Mouse (Mus musculus) limb, embryonic 12.5 days (tissue): Measurements from ENCODE around the gene Gbp5. TPM values are rescaled to one million over a fixed set of nuclear protein-coding genes. Genes with fewer than 3 reads are reported as not detected.

Source experiments
- ATAC-seq: fragments of 200-750 bp; cut with Nextera tagmentation; 2 replicates; pipeline ENCODE4 v1.8.0; 2017; ENCODE audit warnings: low read depth, moderate TSS enrichment; ENCODE audit not compliant: insufficient number of reproducible peaks, insufficient read depth, low FRiP score, low TSS enrichment
- H3K27ac ChIP-seq: fragments of 300-500 bp; sonication (generic); 2 replicates; pipeline ENCODE4 v1.5.1; 2016; ENCODE audit warnings: mild to moderate bottlenecking, moderate library complexity
- H3K27me3 ChIP-seq: fragments of 300-500 bp; sonication (generic); 2 replicates; pipeline ENCODE4 v1.6.1; 2016; ENCODE audit warnings: mild to moderate bottlenecking, moderate library complexity
- H3K36me3 ChIP-seq: fragments of 300-500 bp; sonication (generic); 2 replicates; pipeline ENCODE4 v1.6.1; 2016; ENCODE audit warnings: mild to moderate bottlenecking, moderate library complexity
- H3K4me1 ChIP-seq: fragments of 300-500 bp; sonication (generic); replicated peaks from 2 replicates; pipeline ENCODE4 v1.6.1; 2016
- H3K4me2 ChIP-seq: fragments of 300-500 bp; sonication (generic); 2 replicates; pipeline ENCODE4 v1.6.1; 2016; ENCODE audit warnings: mild to moderate bottlenecking, moderate library complexity
- H3K4me3 ChIP-seq: fragments of 300-500 bp; sonication (generic); replicated peaks from 2 replicates; pipeline ENCODE4 v1.5.1; 2016; ENCODE audit warnings: mild to moderate bottlenecking
- H3K9ac ChIP-seq: fragments of 300-500 bp; sonication (generic); replicated peaks from 2 replicates; pipeline ENCODE4 v1.6.1; 2016; ENCODE audit warnings: mild to moderate bottlenecking, moderate library complexity
- H3K9me3 ChIP-seq: fragments of 300-500 bp; sonication (generic); 2 replicates; pipeline ENCODE4 v1.6.1; 2016; ENCODE audit warnings: mild to moderate bottlenecking, moderate library complexity
- WGBS: fragments of 180-500 bp; shearing (Covaris S2); methylation state at CpG from one replicate; pipeline ENCODE4 v1.1.7; 2016; 5-methylcytosine and 5-hydroxymethylcytosine counted together
- polyA plus RNA-seq: library from polyadenylated mRNA; unstranded; fragments of >200 nt; fragmentation: Nextera tagmentation; extraction: Ambion mirVana; gene quantifications from 2 replicates; pipeline ENCODE4 v1.2.1, GENCODE M21; 2016

Gbp5 gene
- not detected in 2 replicates for polyA plus RNA-seq

- H3K36me3 ChIP-seq = no peaks in the 10 kb centered on the region
- H3K9me3 ChIP-seq = no peaks in the 10 kb centered on the region
- no peak within 1 kb of the TSS for H3K9ac ChIP-seq
- no peak within 1 kb of the TSS for H3K27ac ChIP-seq
- no peak within 1 kb of the TSS for H3K4me3 ChIP-seq
- WGBS = 81% methylated on average over 6 of the region's 6 CpGs
- no peaks in the 10 kb centered on the region for H3K4me1 ChIP-seq
- H3K27me3 ChIP-seq = 0 out of 2 replicates have a peak, but pooled peaks cover 6% of the 10 kb centered on the region
- no peak within 1 kb of the TSS for H3K4me2 ChIP-seq
- no peak for ATAC-seq
Observed at GRCm38 (mm10) chr3:142493536-142494061, at the start of gene Gbp5. Gene Gbp5 (plus strand): TSS chr3:142493978.

- H3K4me1 ChIP-seq = no peaks in the 10 kb centered on the region
- no peaks in the 10 kb centered on the region for H3K9me3 ChIP-seq
- H3K9ac ChIP-seq = no peak overlapping the region
- H3K4me2 ChIP-seq = no peak overlapping the region
- WGBS = 86% methylated on average over 7 of the region's 7 CpGs
- no peak overlapping the region for H3K27ac ChIP-seq
- no peak overlapping the region for H3K4me3 ChIP-seq
- no peak for ATAC-seq
- peaks cover 7% of the 10 kb centered on the region for H3K27me3 ChIP-seq
- no peaks in the 10 kb centered on the region for H3K36me3 ChIP-seq
Observed at GRCm38 (mm10) chr3:142454198-142454597, 39.6 kb upstream of the Gbp5 start.

GRCm38 (mm10) chr3:142459241-142459640 lies 34.5 kb upstream of the Gbp5 start:
- 59% methylated on average over 7 of the region's 7 CpGs for WGBS
- Histone ChIP-seq H3K36me3 (no peaks in the 10 kb centered on the region), H3K4me1 (peaks cover 15% of the 10 kb centered on the region), H3K9ac (no peak overlapping the region), H3K27me3 (peaks cover 23% of the 10 kb centered on the region), H3K27ac (no peak overlapping the region), H3K9me3 (no peaks in the 10 kb centered on the region), H3K4me2 (no peak overlapping the region), H3K4me3 (no peak overlapping the region)
- ATAC-seq = no peak

GRCm38 (mm10) chr3:142462764-142463751 lies 30.7 kb upstream of the Gbp5 start:
- H3K4me3 ChIP-seq = no peak overlapping the region
- no peak overlapping the region for H3K4me2 ChIP-seq
- WGBS = 82% methylated on average over 25 of the region's 25 CpGs
- H3K9ac ChIP-seq = no peak overlapping the region
- H3K4me1 ChIP-seq = peaks cover 33% of the 10 kb centered on the region
- H3K9me3 ChIP-seq = no peaks in the 10 kb centered on the region
- ATAC-seq = no peak; the same call in 1 of the 2 replicates
- H3K27me3 ChIP-seq = peaks cover 29% of the 10 kb centered on the region
- H3K27ac ChIP-seq = no peak overlapping the region
- H3K36me3 ChIP-seq = no peaks in the 10 kb centered on the region

GRCm38 (mm10) chr3:142474349-142474983 lies 19.3 kb upstream of the Gbp5 start:
- Histone ChIP-seq H3K4me1 (no peaks in the 10 kb centered on the region; the same call in 1 of the 2 replicates), H3K27ac (no peak overlapping the region), H3K4me3 (no peak overlapping the region), H3K9me3 (no peaks in the 10 kb centered on the region), H3K9ac (no peak overlapping the region), H3K36me3 (no peaks in the 10 kb centered on the region), H3K4me2 (peak overlapping the region; percentile 41), H3K27me3 (peaks cover 25% of the 10 kb centered on the region)
- ATAC-seq = peak; percentile 71; the same call in 1 of the 2 replicates
- 19% methylated on average over 11 of the region's 11 CpGs for WGBS

- Histone ChIP-seq H3K4me2 (no peak overlapping the region), H3K4me1 (no peaks in the 10 kb centered on the region; the same call in 1 of the 2 replicates), H3K9me3 (0 out of 2 replicates have a peak, but pooled peaks cover 3% of the 10 kb centered on the region), H3K4me3 (no peak overlapping the region), H3K9ac (no peak overlapping the region), H3K27ac (no peak overlapping the region), H3K36me3 (no peaks in the 10 kb centered on the region), H3K27me3 (peaks cover 19% of the 10 kb centered on the region)
- ATAC-seq = no peak
- WGBS = 21% methylated on average over 4 of the region's 4 CpGs
Observed at GRCm38 (mm10) chr3:142475913-142476312, 17.9 kb upstream of the Gbp5 start.

DNA sequence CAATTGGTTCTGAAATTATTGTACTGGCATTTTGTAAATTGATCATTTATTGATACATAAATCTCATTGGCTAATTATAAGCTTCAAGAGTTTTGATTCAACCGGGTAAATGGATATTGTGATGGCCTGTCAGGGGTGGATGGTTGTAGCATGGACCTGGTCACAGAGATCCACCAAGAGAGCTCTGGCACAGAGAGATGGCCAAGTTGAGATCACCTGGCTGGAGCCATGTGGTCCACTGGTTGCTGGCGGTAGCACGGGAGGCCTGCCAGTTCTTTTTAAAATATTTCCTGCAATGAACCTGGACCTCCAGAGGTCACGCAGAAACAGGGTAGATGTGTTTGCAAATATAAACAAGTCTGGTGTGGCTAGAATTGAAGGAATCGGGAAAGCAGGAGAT lies 15.9 kb upstream of the Gbp5 start:
- ATAC-seq = no peak
- Histone ChIP-seq H3K9ac (no peak overlapping the region), H3K4me1 (no peaks in the 10 kb centered on the region; the same call in 1 of the 2 replicates), H3K27me3 (peaks cover 14% of the 10 kb centered on the region), H3K27ac (no peak overlapping the region), H3K4me3 (no peak overlapping the region), H3K9me3 (0 out of 2 replicates have a peak, but pooled peaks cover 4% of the 10 kb centered on the region), H3K36me3 (no peaks in the 10 kb centered on the region), H3K4me2 (no peak overlapping the region)
- 81% methylated on average over 5 of the region's 5 CpGs for WGBS

GRCm38 (mm10) chr3:142478360-142478759 lies 15.4 kb upstream of the Gbp5 start:
- Histone ChIP-seq H3K27me3 (peaks cover 9% of the 10 kb centered on the region), H3K36me3 (no peaks in the 10 kb centered on the region)
- 90% methylated on average over 1 of the region's 1 CpGs for WGBS

GRCm38 (mm10) chr3:142490465-142490864 lies 3.3 kb upstream of the Gbp5 start:
- H3K27me3 ChIP-seq = 0 out of 2 replicates have a peak, but pooled peaks cover 4% of the 10 kb centered on the region
- H3K9ac ChIP-seq = no peak overlapping the region
- no peak overlapping the region for H3K4me3 ChIP-seq
- no peaks in the 10 kb centered on the region for H3K36me3 ChIP-seq
- no peaks in the 10 kb centered on the region for H3K4me1 ChIP-seq
- no peaks in the 10 kb centered on the region for H3K9me3 ChIP-seq
- WGBS = 79% methylated on average over 1 of the region's 1 CpGs
- no peak overlapping the region for H3K27ac ChIP-seq
- ATAC-seq = no peak
- H3K4me2 ChIP-seq = no peak overlapping the region

More at GRCm38 (mm10) chr3:142478360-142478759, 15.4 kb upstream of the Gbp5 start:
- no peak overlapping the region for H3K27ac ChIP-seq
- ATAC-seq = no peak
- no peak overlapping the region for H3K9ac ChIP-seq
- H3K9me3 ChIP-seq = 0 out of 2 replicates have a peak, but pooled peaks cover 4% of the 10 kb centered on the region
- H3K4me3 ChIP-seq = no peak overlapping the region
- H3K4me1 ChIP-seq = no peaks in the 10 kb centered on the region; the same call in 1 of the 2 replicates
- no peak overlapping the region for H3K4me2 ChIP-seq

DNA sequence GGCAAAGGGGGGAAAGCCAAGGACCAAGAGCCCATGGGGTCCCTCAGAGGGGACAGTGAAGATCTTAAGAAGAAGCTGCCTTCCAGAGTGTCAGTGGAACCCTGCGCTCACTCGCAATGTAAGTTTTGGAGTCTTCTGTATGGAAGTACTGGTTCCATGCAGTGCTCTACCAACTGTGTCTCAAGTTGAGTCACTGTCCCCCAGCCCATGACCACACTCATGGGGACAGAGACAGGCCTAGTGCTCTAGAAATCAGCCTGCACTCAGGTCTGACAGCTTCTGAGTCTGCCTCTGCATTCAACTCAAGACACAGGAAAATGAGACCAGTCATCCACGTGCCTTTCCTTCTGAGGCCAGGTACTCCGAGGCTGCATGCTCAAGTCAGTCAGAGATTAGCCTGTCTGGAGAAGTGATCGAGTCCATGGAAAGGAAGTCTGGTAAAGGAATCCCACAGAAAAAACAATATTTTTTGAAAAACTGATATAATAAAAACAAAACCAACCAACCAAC lies 1.4 kb downstream of the Gbp5 start:
- Histone ChIP-seq H3K9ac (no peak overlapping the region), H3K4me1 (no peaks in the 10 kb centered on the region), H3K4me3 (no peak overlapping the region), H3K4me2 (no peak overlapping the region), H3K27me3 (0 out of 2 replicates have a peak, but pooled peaks cover 6% of the 10 kb centered on the region), H3K27ac (no peak overlapping the region), H3K9me3 (no peaks in the 10 kb centered on the region), H3K36me3 (no peaks in the 10 kb centered on the region)
- ATAC-seq = no peak
- 97% methylated on average over 5 of the region's 5 CpGs for WGBS
